Mouse (Mus musculus) embryonic fibroblast, embryonic 13.5 days (primary cell): ENCODE results near the gene Sycp2.

Source experiments
- CTCF ChIP-seq: IDR thresholded peaks from 2 replicates; pipeline ENCODE4 v1.5.1; 2011; ENCODE audit warnings: mild to moderate bottlenecking, control low read depth, low read length, moderate library complexity, borderline replicate concordance; ENCODE audit not compliant: insufficient read depth
- POLR2A ChIP-seq: IDR thresholded peaks from 2 replicates; pipeline ENCODE4 v1.6.1; 2011; ENCODE audit warnings: low read depth, mild to moderate bottlenecking, control low read depth, low read length, moderate library complexity

DNA sequence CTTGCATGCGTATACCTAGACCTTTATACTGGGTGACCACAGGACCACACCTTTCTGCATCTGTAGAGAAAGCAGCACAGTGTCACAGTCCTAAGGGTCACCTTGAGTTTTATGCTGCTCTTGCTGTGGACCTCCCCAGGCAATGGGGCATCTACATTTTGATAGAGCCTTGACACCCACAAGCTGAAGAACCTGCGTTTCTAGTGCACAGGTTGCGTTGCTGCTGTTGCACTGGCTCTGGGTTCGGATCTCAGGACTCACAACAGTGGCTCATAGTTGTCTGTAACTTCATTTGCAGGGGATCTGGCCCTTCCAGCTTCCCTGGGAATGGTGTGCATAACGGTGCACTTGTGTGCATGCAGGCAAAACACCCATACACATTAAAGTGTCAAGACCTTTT lies 19.7 kb upstream of the Sycp2 start:
- TF ChIP-seq CTCF (no peak), POLR2A (no peak)
